Mouse (Mus musculus) neural tube, embryonic 15.5 days (tissue): ENCODE measurements at regions not wholly inside any gene's neighbourhood (a gene's known extent, or its start where the extent isn't known, plus 50 kb on each side); places are given as distances from the start of the nearest gene placed in this dataset.

Experiments
- ATAC-seq: fragments of 200-750 bp; cut with Nextera tagmentation; 2 replicates; pipeline ENCODE4 v1.8.0; 2017; ENCODE audit warnings: mild to moderate bottlenecking, moderate TSS enrichment, moderate library complexity; ENCODE audit not compliant: low FRiP score
- H3K27ac ChIP-seq: fragments of 300-500 bp; sonication (generic); replicated peaks from 2 replicates; pipeline ENCODE4 v1.5.1; 2015; ENCODE audit warnings: mild to moderate bottlenecking, inconsistent platforms
- H3K27me3 ChIP-seq: fragments of 300-500 bp; sonication (generic); replicated peaks from 2 replicates; pipeline ENCODE4 v1.6.1; 2015; ENCODE audit warnings: inconsistent platforms
- H3K36me3 ChIP-seq: fragments of 300-500 bp; sonication (generic); 2 replicates; pipeline ENCODE4 v1.6.1; 2015; ENCODE audit warnings: inconsistent platforms
- H3K4me1 ChIP-seq: fragments of 300-500 bp; sonication (generic); 2 replicates; pipeline ENCODE4 v1.6.1; 2015; ENCODE audit warnings: inconsistent platforms
- H3K4me2 ChIP-seq: fragments of 300-500 bp; sonication (generic); 2 replicates; pipeline ENCODE4 v1.6.1; 2015; ENCODE audit warnings: inconsistent platforms, mild to moderate bottlenecking, moderate library complexity
- H3K4me3 ChIP-seq: fragments of 300-500 bp; sonication (generic); replicated peaks from 2 replicates; pipeline ENCODE4 v1.5.1; 2015; ENCODE audit warnings: mild to moderate bottlenecking, inconsistent platforms
- H3K9ac ChIP-seq: fragments of 300-500 bp; sonication (generic); replicated peaks from 2 replicates; pipeline ENCODE4 v1.6.1; 2015; ENCODE audit warnings: mild to moderate bottlenecking, inconsistent platforms
- H3K9me3 ChIP-seq: fragments of 300-500 bp; sonication (generic); replicated peaks from 2 replicates; pipeline ENCODE4 v1.6.1; 2016; ENCODE audit warnings: inconsistent platforms
- WGBS: fragments of 180-500 bp; shearing (Covaris S2); methylation state at CpG from one replicate; pipeline ENCODE4 v1.1.7; 2015; ENCODE audit warnings: mixed read lengths; 5-methylcytosine and 5-hydroxymethylcytosine counted together

DNA sequence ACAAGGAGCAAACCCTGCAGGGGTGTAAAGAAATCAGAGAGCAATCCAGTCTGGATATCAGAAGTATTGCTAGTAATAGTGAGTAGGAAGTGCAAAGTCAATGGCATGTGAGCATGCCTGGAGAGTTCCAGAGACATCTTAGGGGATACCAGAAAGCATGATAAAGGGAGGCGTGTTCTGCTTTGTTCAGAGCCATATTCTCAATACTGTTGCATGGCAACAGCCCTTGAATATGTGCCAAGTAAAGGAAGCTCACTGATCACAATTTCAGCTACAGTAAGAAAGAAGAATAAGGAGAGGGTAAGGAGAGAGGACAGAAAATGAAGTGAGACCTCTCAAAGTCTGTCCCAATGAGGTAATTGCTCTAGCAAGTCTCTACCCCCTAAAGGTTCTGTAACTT is 92.1 kb upstream of the Thrb start:
- 58% methylated on average over 1 of the region's 1 CpGs for WGBS

DNA sequence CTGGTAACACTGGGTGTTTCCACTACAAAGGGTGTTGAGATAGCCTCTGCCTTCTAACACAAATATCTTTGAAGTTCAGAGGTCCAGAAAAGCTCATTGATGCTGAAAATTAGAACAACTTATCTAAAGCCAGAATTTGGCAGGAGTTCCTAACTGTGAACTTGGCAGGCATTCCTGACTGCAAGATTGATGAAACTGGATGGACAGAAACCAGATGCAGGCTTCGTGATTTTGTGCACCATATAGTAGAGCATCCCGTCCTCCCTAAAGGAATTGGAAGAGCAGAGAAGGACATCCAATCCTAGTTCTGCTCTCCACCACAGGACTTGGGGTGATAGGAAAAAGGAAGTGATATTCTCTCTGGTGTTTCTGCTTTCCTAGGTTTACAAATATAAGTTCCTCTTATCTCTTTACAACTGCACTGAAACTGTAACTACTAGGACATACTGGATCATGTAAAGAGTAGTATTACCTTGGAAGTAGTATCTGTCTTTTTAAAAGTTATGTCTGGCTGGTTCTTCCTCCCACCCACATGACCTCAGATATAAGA is 90.9 kb upstream of the Thrb start:
- Histone ChIP-seq H3K36me3 (no peaks in the 10 kb centered on the region), H3K4me3 (no peak overlapping the region), H3K4me1 (no peaks in the 10 kb centered on the region), H3K9me3 (no peaks in the 10 kb centered on the region), H3K27me3 (no peaks in the 10 kb centered on the region), H3K4me2 (no peak overlapping the region), H3K27ac (no peak overlapping the region), H3K9ac (no peak overlapping the region)
- ATAC-seq = no peak
- WGBS = 70% methylated on average over 2 of the region's 2 CpGs

More for the DNA sequence above, 92.1 kb upstream of the Thrb start:
- Histone ChIP-seq H3K27ac (no peak overlapping the region), H3K9me3 (no peaks in the 10 kb centered on the region), H3K4me1 (no peaks in the 10 kb centered on the region), H3K9ac (no peak overlapping the region), H3K27me3 (no peaks in the 10 kb centered on the region), H3K4me2 (no peak overlapping the region), H3K4me3 (no peak overlapping the region), H3K36me3 (no peaks in the 10 kb centered on the region)
- ATAC-seq = no peak

DNA sequence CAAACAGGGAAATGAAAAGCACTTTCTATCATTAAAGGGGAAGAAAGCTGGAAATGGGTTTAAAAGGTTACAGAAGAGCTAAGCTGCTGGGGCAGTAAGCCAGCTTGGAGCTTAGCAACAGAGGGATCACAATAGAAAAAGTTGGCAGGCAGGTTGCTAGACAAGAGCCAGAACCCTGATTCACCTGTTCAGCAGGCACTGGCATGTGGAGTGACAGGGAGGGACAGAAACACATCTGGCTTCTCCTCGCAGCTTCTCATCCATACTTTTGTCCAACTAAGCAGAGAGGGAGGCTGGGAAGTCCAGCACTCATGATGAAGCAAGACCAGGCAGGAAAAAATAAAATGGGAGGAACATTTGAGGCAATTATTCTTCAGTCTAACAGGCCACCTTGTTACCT is 81.3 kb upstream of the Thrb start:
- Histone ChIP-seq H3K36me3 (no peaks in the 10 kb centered on the region), H3K4me2 (no peak overlapping the region), H3K4me3 (no peak overlapping the region), H3K27me3 (no peaks in the 10 kb centered on the region), H3K9me3 (no peaks in the 10 kb centered on the region), H3K9ac (no peak overlapping the region), H3K4me1 (no peaks in the 10 kb centered on the region), H3K27ac (no peak overlapping the region)
- no peak for ATAC-seq
- 78% methylated on average over 1 of the region's 1 CpGs for WGBS

DNA sequence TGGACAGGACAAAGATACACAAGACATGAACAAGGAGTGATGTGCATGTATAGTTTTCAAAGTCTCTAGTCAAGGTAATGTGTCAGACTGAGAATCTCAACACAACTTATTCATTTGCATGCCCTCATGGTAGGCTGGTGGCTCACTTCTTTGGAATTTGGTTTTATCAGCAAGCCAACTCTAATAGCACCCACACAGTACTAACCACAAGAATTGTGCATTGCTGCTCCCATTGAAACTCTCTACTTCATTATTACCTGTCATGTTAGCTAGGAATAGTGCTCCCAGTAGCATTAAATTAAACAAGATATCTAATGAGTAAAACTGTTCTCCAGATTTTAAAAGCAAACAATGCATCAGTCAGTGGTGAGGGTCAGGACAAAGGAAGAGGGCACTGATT is 70.5 kb upstream of the Thrb start:
- Histone ChIP-seq H3K27me3 (no peaks in the 10 kb centered on the region), H3K4me2 (no peak overlapping the region), H3K4me1 (no peaks in the 10 kb centered on the region), H3K9me3 (no peaks in the 10 kb centered on the region), H3K9ac (no peak overlapping the region), H3K36me3 (no peaks in the 10 kb centered on the region), H3K27ac (no peak overlapping the region), H3K4me3 (no peak overlapping the region)
- ATAC-seq = no peak

DNA sequence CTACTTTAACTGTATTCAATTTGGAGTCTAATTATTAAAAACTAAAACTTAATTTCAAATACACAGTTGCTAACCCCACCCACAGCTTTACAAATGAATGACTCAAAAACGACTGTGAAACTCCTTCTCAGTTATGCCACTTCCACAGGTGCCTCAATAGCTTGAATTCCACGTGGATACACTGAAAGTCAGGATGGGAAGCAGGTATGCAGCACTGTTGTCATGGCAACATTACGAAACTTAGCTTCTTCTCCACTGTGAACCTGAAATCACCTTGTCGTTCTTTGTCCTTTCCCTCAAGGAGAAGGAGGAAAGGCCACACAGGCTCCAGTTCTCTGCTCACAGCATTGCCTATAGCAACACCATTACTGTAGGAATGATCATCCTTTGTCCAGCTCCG is 60.5 kb upstream of the Thrb start:
- Histone ChIP-seq H3K4me2 (no peak overlapping the region), H3K27me3 (no peaks in the 10 kb centered on the region), H3K9me3 (no peaks in the 10 kb centered on the region), H3K9ac (no peak overlapping the region), H3K4me3 (no peak overlapping the region), H3K4me1 (no peaks in the 10 kb centered on the region), H3K27ac (no peak overlapping the region), H3K36me3 (no peaks in the 10 kb centered on the region)
- 74% methylated on average over 5 of the region's 5 CpGs for WGBS
- ATAC-seq = no peak

DNA sequence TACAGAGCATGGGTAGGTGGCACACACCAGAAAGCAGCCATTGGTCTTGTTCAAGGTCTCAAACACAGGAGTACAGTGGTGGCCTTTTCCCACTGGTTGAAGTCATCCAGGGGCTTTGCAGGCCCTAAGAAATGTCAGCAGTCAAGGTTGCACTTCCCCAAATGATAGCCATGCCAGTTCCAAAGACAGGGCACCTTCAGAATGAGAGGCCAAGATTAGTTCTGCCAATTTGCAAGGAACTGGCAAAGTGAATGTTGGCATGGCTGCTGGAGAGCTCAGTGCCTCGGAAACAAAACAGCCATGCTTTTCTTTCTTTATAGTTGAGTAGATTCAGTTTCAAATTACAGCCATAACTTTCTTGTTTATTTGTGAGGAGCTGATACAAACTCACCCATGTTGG is 57.7 kb upstream of the Thrb start:
- H3K36me3 ChIP-seq = no peaks in the 10 kb centered on the region
- H3K4me1 ChIP-seq = no peaks in the 10 kb centered on the region
- H3K27ac ChIP-seq = no peak overlapping the region
- ATAC-seq = no peak
- 71% methylated on average over 1 of the region's 1 CpGs for WGBS
- H3K9ac ChIP-seq = no peak overlapping the region
- H3K4me3 ChIP-seq = no peak overlapping the region
- no peaks in the 10 kb centered on the region for H3K9me3 ChIP-seq
- no peak overlapping the region for H3K4me2 ChIP-seq
- H3K27me3 ChIP-seq = no peaks in the 10 kb centered on the region

DNA sequence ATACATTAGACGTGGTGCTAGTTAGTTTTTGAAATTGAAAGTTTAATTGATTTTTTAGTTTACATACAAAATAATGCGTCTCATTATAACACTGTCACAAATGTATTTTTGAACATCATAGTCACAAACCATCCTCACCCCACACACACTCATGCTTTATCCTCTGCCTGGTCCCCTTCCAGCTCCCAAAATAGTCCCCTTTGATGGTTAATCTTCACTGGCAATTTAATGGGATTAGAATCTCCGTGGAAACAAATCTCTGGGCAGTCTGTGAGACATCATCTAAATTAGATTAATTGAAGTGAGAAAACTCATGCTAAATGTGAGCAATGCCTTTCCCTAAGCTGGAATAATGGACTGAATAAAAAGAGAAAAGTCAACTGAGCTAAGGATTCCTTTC is 54.0 kb upstream of the Thrb start:
- ATAC-seq = no peak
- WGBS = 63% methylated on average over 3 of the region's 3 CpGs

DNA sequence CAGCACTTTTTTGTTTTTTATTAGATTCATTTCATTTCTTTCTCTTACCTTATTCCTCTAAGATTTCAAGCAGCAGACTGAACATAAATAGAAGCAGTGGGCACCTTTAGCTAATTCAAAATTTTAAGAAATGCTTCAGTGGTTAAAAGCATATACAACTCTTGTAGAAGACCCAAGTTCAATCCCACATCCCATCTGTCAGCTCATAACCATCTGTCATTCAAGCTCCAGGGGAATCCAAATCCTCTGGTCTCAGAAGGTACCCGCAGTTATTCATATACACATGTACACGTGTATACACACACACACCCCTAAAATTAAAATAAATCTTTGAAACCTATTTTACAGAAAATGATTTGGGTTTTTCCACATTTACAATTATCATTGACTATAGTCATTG is 52.9 kb upstream of the Thrb start:
- Histone ChIP-seq H3K27me3 (no peaks in the 10 kb centered on the region), H3K4me1 (no peaks in the 10 kb centered on the region), H3K9me3 (no peaks in the 10 kb centered on the region), H3K4me3 (no peak overlapping the region), H3K27ac (no peak overlapping the region), H3K9ac (no peak overlapping the region), H3K4me2 (no peak overlapping the region), H3K36me3 (no peaks in the 10 kb centered on the region)
- WGBS = 81% methylated on average over 2 of the region's 2 CpGs
- ATAC-seq = no peak

More for the DNA sequence above, 54.0 kb upstream of the Thrb start:
- H3K4me1 ChIP-seq = no peaks in the 10 kb centered on the region
- H3K4me2 ChIP-seq = no peak overlapping the region
- H3K9ac ChIP-seq = no peak overlapping the region
- H3K27me3 ChIP-seq = no peaks in the 10 kb centered on the region
- H3K27ac ChIP-seq = no peak overlapping the region
- no peaks in the 10 kb centered on the region for H3K9me3 ChIP-seq
- no peaks in the 10 kb centered on the region for H3K36me3 ChIP-seq
- no peak overlapping the region for H3K4me3 ChIP-seq
